Mouse (Mus musculus) macrophage (primary cell): ENCODE data around the gene Gm20867. TPM values are rescaled to one million over a fixed set of nuclear protein-coding genes. Genes with fewer than 3 reads are reported as not detected.
"Not testable (repeated sequence)": the region's sequence is repeated elsewhere in the genome, so short reads cannot be mapped to it uniquely, and the experiment has no call there.

Experiments used
- H3K27ac ChIP-seq: fragments of 350-480 bp; formaldehyde crosslinking; 2 replicates; pipeline ENCODE4 v1.9.0; 2021
- H3K36me3 ChIP-seq: fragments of 350-480 bp; formaldehyde crosslinking; 2 replicates; pipeline ENCODE4 v1.9.0; 2021; ENCODE audit errors: inconsistent target
- H3K4me3 ChIP-seq: fragments of 350-480 bp; formaldehyde crosslinking; 2 replicates; pipeline ENCODE4 v1.9.0; 2021; ENCODE audit errors: inconsistent target
- H3K79me2 ChIP-seq: fragments of 350-480 bp; formaldehyde crosslinking; 2 replicates; pipeline ENCODE4 v1.9.0; 2021; ENCODE audit errors: inconsistent target
- WGBS: methylation state at CpG from one replicate; pipeline ENCODE4 v1.1.7; 2026; ENCODE audit warnings: inconsistent platforms; ENCODE audit not compliant: missing documents; 5-methylcytosine and 5-hydroxymethylcytosine counted together
- polyA plus RNA-seq: library from polyadenylated mRNA; stranded (reverse); fragments of 250-400 nt; gene quantifications from 3 replicates; pipeline ENCODE4 v1.2.4, GENCODE M21; 2018; ENCODE audit warnings: inconsistent platforms
- total RNA-seq, 78 experiments: library from RNA; depleted of rRNA; stranded (reverse); fragments of 250-400 nt; gene quantifications; 1 replicate in 9 of 78; 2 replicates in 24 of 78; 3 replicates in 43 of 78; 4 replicates in 2 of 78; pipeline ENCODE4 v1.2.4; 2018; ENCODE audit warnings: inconsistent platforms in 56 of 78

Gm20867 gene
- total RNA-seq (2018; cell fraction: chromatin; rRNA removed): not detected
- not detected for total RNA-seq (2018; cell fraction: cytosol; rRNA removed)
- total RNA-seq (2018; cell fraction: nucleus; rRNA removed): not detected
- not detected in 3 replicates for polyA plus RNA-seq

DNA sequence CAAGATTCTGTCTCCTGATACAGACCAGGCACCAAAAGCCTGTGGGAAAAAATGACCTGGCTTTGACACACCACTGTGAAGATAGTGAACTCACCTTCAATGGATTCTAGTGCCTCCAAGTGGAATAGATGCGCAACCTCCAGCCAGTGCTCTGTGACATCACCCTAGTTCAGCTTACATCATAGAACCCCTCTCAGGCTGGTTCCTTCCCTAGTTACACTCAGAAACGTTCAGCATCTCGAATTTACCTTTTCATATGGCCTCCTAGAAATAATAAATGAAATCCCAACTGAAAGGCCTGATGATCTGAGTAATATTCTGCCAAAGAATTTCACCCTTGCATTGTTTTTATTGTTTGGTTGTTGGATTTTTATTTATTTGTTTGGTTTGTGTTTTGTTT, at the start of gene Gm20867:
Gene Gm20867, minus strand, starts transcription at position 101 of the 400 bp plus-strand sequence.
- H3K79me2 ChIP-seq, H3K4me3 ChIP-seq, H3K27ac ChIP-seq, H3K36me3 ChIP-seq: not testable (repeated sequence)
- no CpG with 5 or more reads among the region's 3 CpGs for WGBS

Other genes with a start within 250 kb of the Gm20867 start
- gene Gm29564, start 249.8 kb upstream of the Gm20867 start, polyA plus RNA-seq: not detected in 3 replicates